Mouse (Mus musculus): ENCODE measurements at regions not wholly inside any gene's neighbourhood (a gene's known extent, or its start where the extent isn't known, plus 50 kb on each side); places are given as distances from the start of the nearest gene placed in this dataset.

GRCm38 (mm10) chr9:52368080-52368479 is 199.7 kb upstream of the Zc3h12c start:
- Histone ChIP-seq H3K36me3 (ENCODE audit: control insufficient read depth, insufficient read depth, low read length) (no peaks in the 10 kb centered on the region), H3K27me3 (ENCODE audit: control insufficient read depth, insufficient read depth, low read depth, low read length) (no peaks in the 10 kb centered on the region), H3K9ac (ENCODE audit: low read depth, low read length) (no peak overlapping the region), H3K27ac (ENCODE audit: low read length) (no peak overlapping the region), H3K4me1 (ENCODE audit: control insufficient read depth, insufficient read depth, low read length) (no peaks in the 10 kb centered on the region; the same call in 1 of the 2 replicates), H3K9me3 (replicated peaks; ENCODE audit: control insufficient read depth, low read length, poor library complexity, severe bottlenecking) (no peaks in the 10 kb centered on the region), H3K4me3 (ENCODE audit: low read depth, low read length) (no peak overlapping the region), H3K4me2 (ENCODE audit: low read length) (no peak overlapping the region)
- no peak for ATAC-seq
- WGBS: 81% methylated on average over 3 of the region's 3 CpGs

- no peak overlapping the region for H3K27ac ChIP-seq (ENCODE audit: low read length)
These were observed 197.7 kb upstream of the Zc3h12c start for GRCm38 (mm10) chr9:52366046-52366445.

GRCm38 (mm10) chr9:52361599-52361998 is 193.2 kb upstream of the Zc3h12c start:
- Histone ChIP-seq H3K27ac (ENCODE audit: low read length) (no peak overlapping the region), H3K4me3 (ENCODE audit: low read depth, low read length) (no peak overlapping the region), H3K9ac (ENCODE audit: low read depth, low read length) (no peak overlapping the region), H3K4me2 (ENCODE audit: low read length) (no peak overlapping the region), H3K9me3 (replicated peaks; ENCODE audit: control insufficient read depth, low read length, poor library complexity, severe bottlenecking) (no peaks in the 10 kb centered on the region), H3K4me1 (ENCODE audit: control insufficient read depth, insufficient read depth, low read length) (0 out of 2 replicates have a peak, but pooled peaks cover 2% of the 10 kb centered on the region), H3K27me3 (ENCODE audit: control insufficient read depth, insufficient read depth, low read depth, low read length) (no peaks in the 10 kb centered on the region), H3K36me3 (ENCODE audit: control insufficient read depth, insufficient read depth, low read length) (no peaks in the 10 kb centered on the region)
- WGBS: 72% methylated on average over 2 of the region's 2 CpGs
- no peak for ATAC-seq

More at GRCm38 (mm10) chr9:52366046-52366445, 197.7 kb upstream of the Zc3h12c start:
- no peak overlapping the region for H3K9ac ChIP-seq (ENCODE audit: low read depth, low read length)
- no peaks in the 10 kb centered on the region for H3K27me3 ChIP-seq (ENCODE audit: control insufficient read depth, insufficient read depth, low read depth, low read length)
- WGBS: 52% methylated on average over 9 of the region's 9 CpGs
- no peak for ATAC-seq
- no peaks in the 10 kb centered on the region for H3K36me3 ChIP-seq (ENCODE audit: control insufficient read depth, insufficient read depth, low read length)
- H3K4me2 ChIP-seq (ENCODE audit: low read length): no peak overlapping the region
- H3K4me3 ChIP-seq (ENCODE audit: low read depth, low read length): no peak overlapping the region
- H3K9me3 ChIP-seq (replicated peaks; ENCODE audit: control insufficient read depth, low read length, poor library complexity, severe bottlenecking): no peaks in the 10 kb centered on the region
- H3K4me1 ChIP-seq (ENCODE audit: control insufficient read depth, insufficient read depth, low read length): no peaks in the 10 kb centered on the region; the same call in 1 of the 2 replicates

GRCm38 (mm10) chr9:52359416-52359815 is 191.0 kb upstream of the Zc3h12c start:
- H3K36me3 ChIP-seq (ENCODE audit: control insufficient read depth, insufficient read depth, low read length): no peaks in the 10 kb centered on the region
- WGBS: 61% methylated on average over 3 of the region's 3 CpGs
- no peak overlapping the region for H3K4me2 ChIP-seq (ENCODE audit: low read length)
- H3K4me3 ChIP-seq (ENCODE audit: low read depth, low read length): no peak overlapping the region
- no peaks in the 10 kb centered on the region for H3K9me3 ChIP-seq (replicated peaks; ENCODE audit: control insufficient read depth, low read length, poor library complexity, severe bottlenecking)
- H3K9ac ChIP-seq (ENCODE audit: low read depth, low read length): no peak overlapping the region
- ATAC-seq: no peak
- no peaks in the 10 kb centered on the region for H3K27me3 ChIP-seq (ENCODE audit: control insufficient read depth, insufficient read depth, low read depth, low read length)
- H3K4me1 ChIP-seq (ENCODE audit: control insufficient read depth, insufficient read depth, low read length): 0 out of 2 replicates have a peak, but pooled peaks cover 2% of the 10 kb centered on the region
- H3K27ac ChIP-seq (ENCODE audit: low read length): no peak overlapping the region

GRCm38 (mm10) chr9:52356549-52356948 is 188.2 kb upstream of the Zc3h12c start:
- no peaks in the 10 kb centered on the region for H3K36me3 ChIP-seq (ENCODE audit: control insufficient read depth, insufficient read depth, low read length)
- 89% methylated on average over 3 of the region's 3 CpGs for WGBS
- H3K27me3 ChIP-seq (ENCODE audit: control insufficient read depth, insufficient read depth, low read depth, low read length): no peaks in the 10 kb centered on the region
- H3K4me3 ChIP-seq (ENCODE audit: low read depth, low read length): no peak overlapping the region
- H3K9me3 ChIP-seq (replicated peaks; ENCODE audit: control insufficient read depth, low read length, poor library complexity, severe bottlenecking): no peaks in the 10 kb centered on the region
- no peak overlapping the region for H3K4me2 ChIP-seq (ENCODE audit: low read length)
- no peak overlapping the region for H3K9ac ChIP-seq (ENCODE audit: low read depth, low read length)
- ATAC-seq: no peak
- no peak overlapping the region for H3K27ac ChIP-seq (ENCODE audit: low read length)
- H3K4me1 ChIP-seq (ENCODE audit: control insufficient read depth, insufficient read depth, low read length): 0 out of 2 replicates have a peak, but pooled peaks cover 2% of the 10 kb centered on the region

GRCm38 (mm10) chr9:52355187-52355982 is 187.0 kb upstream of the Zc3h12c start:
- no peaks in the 10 kb centered on the region for H3K9me3 ChIP-seq (replicated peaks; ENCODE audit: control insufficient read depth, low read length, poor library complexity, severe bottlenecking)
- H3K4me2 ChIP-seq (ENCODE audit: low read length): no peak overlapping the region
- ATAC-seq: no peak
- H3K27ac ChIP-seq (ENCODE audit: low read length): no peak overlapping the region
- 82% methylated on average over 10 of the region's 10 CpGs for WGBS
- H3K27me3 ChIP-seq (ENCODE audit: control insufficient read depth, insufficient read depth, low read depth, low read length): no peaks in the 10 kb centered on the region
- 0 out of 2 replicates have a peak, but pooled peaks cover 2% of the 10 kb centered on the region for H3K4me1 ChIP-seq (ENCODE audit: control insufficient read depth, insufficient read depth, low read length)
- H3K36me3 ChIP-seq (ENCODE audit: control insufficient read depth, insufficient read depth, low read length): no peaks in the 10 kb centered on the region
- H3K4me3 ChIP-seq (ENCODE audit: low read depth, low read length): no peak overlapping the region
- H3K9ac ChIP-seq (ENCODE audit: low read depth, low read length): no peak overlapping the region

GRCm38 (mm10) chr9:52348536-52349527 is 180.5 kb upstream of the Zc3h12c start:
- Histone ChIP-seq H3K4me3 (ENCODE audit: low read depth, low read length) (no peak overlapping the region), H3K9ac (ENCODE audit: low read depth, low read length) (no peak overlapping the region), H3K27ac (ENCODE audit: low read length) (no peak overlapping the region), H3K36me3 (ENCODE audit: control insufficient read depth, insufficient read depth, low read length) (no peaks in the 10 kb centered on the region), H3K4me2 (ENCODE audit: low read length) (no peak overlapping the region), H3K4me1 (ENCODE audit: control insufficient read depth, insufficient read depth, low read length) (no peaks in the 10 kb centered on the region), H3K9me3 (replicated peaks; ENCODE audit: control insufficient read depth, low read length, poor library complexity, severe bottlenecking) (no peaks in the 10 kb centered on the region), H3K27me3 (ENCODE audit: control insufficient read depth, insufficient read depth, low read depth, low read length) (no peaks in the 10 kb centered on the region)
- ATAC-seq: no peak
- WGBS: 78% methylated on average over 7 of the region's 7 CpGs

GRCm38 (mm10) chr9:52344177-52344877 is 176.0 kb upstream of the Zc3h12c start:
- ATAC-seq: no peak
- H3K27ac ChIP-seq (ENCODE audit: low read length): no peak overlapping the region
- no peaks in the 10 kb centered on the region for H3K36me3 ChIP-seq (ENCODE audit: control insufficient read depth, insufficient read depth, low read length)
- WGBS: 71% methylated on average over 2 of the region's 2 CpGs
- no peak overlapping the region for H3K4me3 ChIP-seq (ENCODE audit: low read depth, low read length)
- H3K4me2 ChIP-seq (ENCODE audit: low read length): no peak overlapping the region
- no peaks in the 10 kb centered on the region for H3K27me3 ChIP-seq (ENCODE audit: control insufficient read depth, insufficient read depth, low read depth, low read length)
- no peak overlapping the region for H3K9ac ChIP-seq (ENCODE audit: low read depth, low read length)
- H3K4me1 ChIP-seq (ENCODE audit: control insufficient read depth, insufficient read depth, low read length): 0 out of 2 replicates have a peak, but pooled peaks cover 3% of the 10 kb centered on the region
- H3K9me3 ChIP-seq (replicated peaks; ENCODE audit: control insufficient read depth, low read length, poor library complexity, severe bottlenecking): no peaks in the 10 kb centered on the region
